In the genomic region with DNA sequence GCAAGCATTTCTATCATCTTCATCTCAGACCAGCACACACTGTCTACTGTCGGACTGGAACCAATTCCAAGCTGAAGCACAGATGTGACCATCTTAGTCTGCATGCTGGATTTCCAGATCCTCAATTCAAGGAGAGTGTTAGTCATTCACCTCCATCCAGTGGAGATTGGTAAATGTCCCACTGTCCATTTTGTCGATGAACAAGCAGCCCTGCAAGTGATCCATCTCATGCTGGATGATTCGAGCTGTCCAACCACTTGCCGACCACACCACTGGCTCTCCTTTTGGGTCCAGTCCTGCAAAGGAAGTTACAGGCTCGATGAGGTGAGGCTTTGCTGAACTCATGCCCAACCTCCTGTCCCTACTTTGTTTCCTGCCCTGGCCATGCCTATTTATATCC, we compare ENCODE assay signal across 10 mouse cellular contexts. TPM values are rescaled to one million over a fixed set of nuclear protein-coding genes. Genes with fewer than 3 reads are reported as not detected.
DNase-seq lines count a peak whose midpoint lies in the region; ATAC-seq and TF ChIP-seq lines count a peak whose summit lies in the region.
"Had no signal": no experiment of that assay in that cellular context is flagged by ENCODE, and none has a peak within 500 bp of the region (broad histone marks: within the 10 kb centered on the region; RNA-seq: fewer than 3 reads in every experiment).

No protein-coding gene starts in this region.

- TF ChIP-seq CTCF in intestine, postnatal 0 days (IDR thresholded peaks at IDR 0.05; ENCODE audit: low read depth): no peak
- TF ChIP-seq CTCF in stomach, postnatal 0 days (IDR thresholded peaks at IDR 0.05; ENCODE audit: low read depth): no peak

- WGBS in heart, embryonic 14.5 days: 53% methylated on average over 5 of the region's 5 CpGs
- 88% methylated on average over 5 of the region's 5 CpGs for WGBS in midbrain, embryonic 12.5 days
- WGBS in midbrain, embryonic 16.5 days: 96% methylated on average over 5 of the region's 5 CpGs
- WGBS in intestine, postnatal 0 days: 74% methylated on average over 5 of the region's 5 CpGs
- WGBS in stomach, postnatal 0 days: 75% methylated on average over 5 of the region's 5 CpGs

- H3K4me3 ChIP-seq in heart, embryonic 14.5 days (ENCODE audit: control insufficient read depth in 1 of 2, insufficient read depth in 1 of 2, low read depth in 1 of 2, low read length in 2 of 2): peak overlapping the region; percentile 75 to 79; a peak in 2 of 4 replicates
- no peak overlapping the region for H3K4me3 ChIP-seq in midbrain, embryonic 12.5 days
- H3K4me3 ChIP-seq in midbrain, embryonic 16.5 days (ENCODE audit: low read depth, low read length): no peak overlapping the region
- no peak overlapping the region for H3K4me3 ChIP-seq in intestine, postnatal 0 days (ENCODE audit: low read depth, low read length)
- no peak overlapping the region for H3K4me3 ChIP-seq in stomach, postnatal 0 days (ENCODE audit: low read depth, low read length)

- H3K36me3 ChIP-seq in heart, embryonic 14.5 days (ENCODE audit: control insufficient read depth, insufficient read depth, low read length): peaks cover 80% of the 10 kb centered on the region
- peaks cover 81% of the 10 kb centered on the region for H3K36me3 ChIP-seq in midbrain, embryonic 12.5 days
- peaks cover 44% of the 10 kb centered on the region for H3K36me3 ChIP-seq in midbrain, embryonic 16.5 days (ENCODE audit: control insufficient read depth, insufficient read depth, low read length)
- peaks cover 57% of the 10 kb centered on the region for H3K36me3 ChIP-seq in intestine, postnatal 0 days (ENCODE audit: control insufficient read depth, insufficient read depth)
- peaks cover 31% of the 10 kb centered on the region for H3K36me3 ChIP-seq in stomach, postnatal 0 days (ENCODE audit: control insufficient read depth, insufficient read depth, low read length)

- no peak for TF ChIP-seq EP300 in stomach, postnatal 0 days (optimal IDR thresholded peaks at IDR 0.05)

- no peak for DNase-seq in heart, adult 9 months (ENCODE audit: low spot score in 2 of 2)
- DNase-seq in stomach, postnatal 0 days (ENCODE audit: low spot score): no peak
- no peak for DNase-seq in MN1 (ENCODE audit: low spot score)
- DNase-seq in frontal cortex, postnatal 14 days (ENCODE audit: low spot score in 2 of 2): no peak
- DNase-seq: adrenal gland, adult 8-10 months; cerebellum, postnatal 25 days had no signal

- H3K9me3 ChIP-seq in heart, embryonic 14.5 days (ENCODE audit: control insufficient read depth, low read length): no peaks in the 10 kb centered on the region
- no peaks in the 10 kb centered on the region for H3K9me3 ChIP-seq in midbrain, embryonic 12.5 days
- no peaks in the 10 kb centered on the region for H3K9me3 ChIP-seq in midbrain, embryonic 16.5 days (replicated peaks; ENCODE audit: control insufficient read depth, low read length, poor library complexity, severe bottlenecking)
- no peaks in the 10 kb centered on the region for H3K9me3 ChIP-seq in intestine, postnatal 0 days (ENCODE audit: control insufficient read depth)
- H3K9me3 ChIP-seq in stomach, postnatal 0 days (ENCODE audit: control insufficient read depth, low read length): no peaks in the 10 kb centered on the region

- H3K27ac ChIP-seq in heart, embryonic 14.5 days (replicated peaks in 1 of 2; ENCODE audit: control insufficient read depth in 1 of 2, insufficient read depth in 1 of 2, low read depth in 2 of 2, low read length in 2 of 2): peak overlapping the region in 1 of 2 experiments; percentile 96; a peak in 2 of 4 replicates
- H3K27ac ChIP-seq in midbrain, embryonic 12.5 days (replicated peaks): no peak overlapping the region
- no peak overlapping the region for H3K27ac ChIP-seq in midbrain, embryonic 16.5 days (ENCODE audit: low read length)
- H3K27ac ChIP-seq in intestine, postnatal 0 days (ENCODE audit: low read depth, low read length): no peak overlapping the region
- H3K27ac ChIP-seq in stomach, postnatal 0 days (replicated peaks): no peak overlapping the region

- H3K4me2 ChIP-seq in heart, embryonic 14.5 days (ENCODE audit: low read length): peak overlapping the region; percentile 83
- peak overlapping the region; percentile 85 for H3K4me2 ChIP-seq in midbrain, embryonic 12.5 days (replicated peaks)
- no peak overlapping the region for H3K4me2 ChIP-seq in midbrain, embryonic 16.5 days (ENCODE audit: low read length)
- H3K4me2 ChIP-seq in intestine, postnatal 0 days (replicated peaks; ENCODE audit: low read depth): peak overlapping the region; percentile 91; the same call in 1 of the 2 replicates
- no peak overlapping the region; the same call in 1 of the 2 replicates for H3K4me2 ChIP-seq in stomach, postnatal 0 days (replicated peaks; ENCODE audit: low read depth)

- H3K9ac ChIP-seq in heart, embryonic 14.5 days (ENCODE audit: low read length): peak overlapping the region; percentile 90
- H3K9ac ChIP-seq in midbrain, embryonic 12.5 days (replicated peaks): no peak overlapping the region
- no peak overlapping the region for H3K9ac ChIP-seq in midbrain, embryonic 16.5 days (ENCODE audit: low read depth, low read length)
- H3K9ac ChIP-seq in intestine, postnatal 0 days (ENCODE audit: low read depth, low read length): no peak overlapping the region
- 0 out of 2 replicates have a peak overlapping the region, but pooled peaks have one; percentile 35 for H3K9ac ChIP-seq in stomach, postnatal 0 days (ENCODE audit: low read length)

- no peak for ATAC-seq in heart, embryonic 14.5 days (ENCODE audit: insufficient number of reproducible peaks, insufficient read depth, low FRiP score, low read depth)
- ATAC-seq in midbrain, embryonic 12.5 days (ENCODE audit: low FRiP score, low read depth): no peak
- ATAC-seq in midbrain, embryonic 16.5 days: no peak
- ATAC-seq in intestine, postnatal 0 days: no peak
- no peak for ATAC-seq in stomach, postnatal 0 days (ENCODE audit: low FRiP score, low TSS enrichment)

- no peaks in the 10 kb centered on the region for H3K27me3 ChIP-seq in heart, embryonic 14.5 days (ENCODE audit: control insufficient read depth, insufficient read depth, low read length)
- no peaks in the 10 kb centered on the region for H3K27me3 ChIP-seq in midbrain, embryonic 12.5 days
- H3K27me3 ChIP-seq in midbrain, embryonic 16.5 days (ENCODE audit: control insufficient read depth, insufficient read depth, low read depth, low read length): no peaks in the 10 kb centered on the region
- no peaks in the 10 kb centered on the region for H3K27me3 ChIP-seq in intestine, postnatal 0 days (replicated peaks; ENCODE audit: control insufficient read depth, insufficient read depth, low read length)
- H3K27me3 ChIP-seq in stomach, postnatal 0 days (ENCODE audit: control insufficient read depth, insufficient read depth, low read length): no peaks in the 10 kb centered on the region

- H3K4me1 ChIP-seq in heart, embryonic 14.5 days (ENCODE audit: control insufficient read depth in 2 of 2, insufficient read depth in 2 of 2, low read length in 2 of 2): peaks cover 3 to 19% of the 10 kb centered on the region in 2 experiments
- peaks cover 19% of the 10 kb centered on the region for H3K4me1 ChIP-seq in midbrain, embryonic 12.5 days
- H3K4me1 ChIP-seq in midbrain, embryonic 16.5 days (ENCODE audit: control insufficient read depth, insufficient read depth, low read length): peaks cover 18% of the 10 kb centered on the region
- H3K4me1 ChIP-seq in intestine, postnatal 0 days (replicated peaks; ENCODE audit: control insufficient read depth, insufficient read depth, low read length): no peaks in the 10 kb centered on the region
- no peaks in the 10 kb centered on the region for H3K4me1 ChIP-seq in stomach, postnatal 0 days (replicated peaks; ENCODE audit: control insufficient read depth, insufficient read depth)

RNA-seq across cellular contexts. Expression of a gene that starts 1.4 kb away (rescaled TPM):
- 46.1 and 47.4 TPM in 2 replicates for polyA plus RNA-seq in heart, embryonic 14.5 days (2014; fragmentation: Nextera tagmentation; extraction: Ambion mirVana)
- polyA plus RNA-seq in midbrain, embryonic 12.5 days (2016; fragmentation: Nextera tagmentation; extraction: Ambion mirVana): 35.8 and 42.5 TPM in 2 replicates
- polyA plus RNA-seq in midbrain, embryonic 16.5 days (2015; fragmentation: Nextera tagmentation; extraction: Ambion mirVana): 32.8 and 33.4 TPM in 2 replicates
- polyA plus RNA-seq in intestine, postnatal 0 days (2015; fragmentation: Nextera tagmentation; extraction: Ambion mirVana): 20.8 and 22.2 TPM in 2 replicates
- polyA plus RNA-seq in stomach, postnatal 0 days (2015; fragmentation: Nextera tagmentation; extraction: Ambion mirVana): 26.5 and 28.2 TPM in 2 replicates

RNA-seq across cellular contexts. Expression of a gene that starts 9.5 kb away (rescaled TPM):
- 26.5 and 27.1 TPM in 2 replicates for polyA plus RNA-seq in heart, embryonic 14.5 days (2014; fragmentation: Nextera tagmentation; extraction: Ambion mirVana)
- polyA plus RNA-seq in midbrain, embryonic 12.5 days (2016; fragmentation: Nextera tagmentation; extraction: Ambion mirVana): 45.8 and 47.7 TPM in 2 replicates
- polyA plus RNA-seq in midbrain, embryonic 16.5 days (2015; fragmentation: Nextera tagmentation; extraction: Ambion mirVana): 37.7 and 39.5 TPM in 2 replicates
- 21.6 and 25.4 TPM in 2 replicates for polyA plus RNA-seq in intestine, postnatal 0 days (2015; fragmentation: Nextera tagmentation; extraction: Ambion mirVana)
- 22.2 and 24.1 TPM in 2 replicates for polyA plus RNA-seq in stomach, postnatal 0 days (2015; fragmentation: Nextera tagmentation; extraction: Ambion mirVana)

RNA-seq across cellular contexts. Expression of a gene that starts 9.7 kb away (rescaled TPM):
- polyA plus RNA-seq in heart, embryonic 14.5 days (2014; fragmentation: Nextera tagmentation; extraction: Ambion mirVana): 49.1 and 54.4 TPM in 2 replicates
- 87.2 and 93.1 TPM in 2 replicates for polyA plus RNA-seq in midbrain, embryonic 12.5 days (2016; fragmentation: Nextera tagmentation; extraction: Ambion mirVana)
- polyA plus RNA-seq in midbrain, embryonic 16.5 days (2015; fragmentation: Nextera tagmentation; extraction: Ambion mirVana): 65.9 and 67.8 TPM in 2 replicates
- polyA plus RNA-seq in intestine, postnatal 0 days (2015; fragmentation: Nextera tagmentation; extraction: Ambion mirVana): 42.8 and 44.7 TPM in 2 replicates
- 49.5 and 49.9 TPM in 2 replicates for polyA plus RNA-seq in stomach, postnatal 0 days (2015; fragmentation: Nextera tagmentation; extraction: Ambion mirVana)

RNA-seq across cellular contexts. Expression of a gene that starts 16.0 kb away (rescaled TPM):
- 53.6 and 55.9 TPM in 2 replicates for polyA plus RNA-seq in heart, embryonic 14.5 days (2014; fragmentation: Nextera tagmentation; extraction: Ambion mirVana)
- 97.4 and 98.1 TPM in 2 replicates for polyA plus RNA-seq in midbrain, embryonic 12.5 days (2016; fragmentation: Nextera tagmentation; extraction: Ambion mirVana)
- polyA plus RNA-seq in midbrain, embryonic 16.5 days (2015; fragmentation: Nextera tagmentation; extraction: Ambion mirVana): 164 and 166 TPM in 2 replicates
- 48.8 and 49.1 TPM in 2 replicates for polyA plus RNA-seq in intestine, postnatal 0 days (2015; fragmentation: Nextera tagmentation; extraction: Ambion mirVana)
- polyA plus RNA-seq in stomach, postnatal 0 days (2015; fragmentation: Nextera tagmentation; extraction: Ambion mirVana): 41.0 and 41.4 TPM in 2 replicates

RNA-seq across cellular contexts. Expression of a gene that starts 18.5 kb away (rescaled TPM):
- polyA plus RNA-seq in heart, embryonic 14.5 days (2014; fragmentation: Nextera tagmentation; extraction: Ambion mirVana): not detected in 2 replicates
- not detected in 2 replicates for polyA plus RNA-seq in midbrain, embryonic 12.5 days (2016; fragmentation: Nextera tagmentation; extraction: Ambion mirVana)
- polyA plus RNA-seq in midbrain, embryonic 16.5 days (2015; fragmentation: Nextera tagmentation; extraction: Ambion mirVana): not detected in 2 replicates
- polyA plus RNA-seq in intestine, postnatal 0 days (2015; fragmentation: Nextera tagmentation; extraction: Ambion mirVana): 10.5 and 11.2 TPM in 2 replicates
- polyA plus RNA-seq in stomach, postnatal 0 days (2015; fragmentation: Nextera tagmentation; extraction: Ambion mirVana): 79.6 and 81.7 TPM in 2 replicates

Comparison
In these comparisons a context has a peak if more than half of its experiments do, and no peak if none do; other contexts are left out.
1. H3K4me2 ChIP-seq: peak in heart, embryonic 14.5 days (single experiment), midbrain, embryonic 12.5 days (single experiment) and intestine, postnatal 0 days (single experiment); none in midbrain, embryonic 16.5 days (single experiment) and stomach, postnatal 0 days (single experiment).
2. H3K4me3 ChIP-seq: peak in heart, embryonic 14.5 days (2 of 2); none in midbrain, embryonic 12.5 days (single experiment), midbrain, embryonic 16.5 days (single experiment), intestine, postnatal 0 days (single experiment) and stomach, postnatal 0 days (single experiment).
3. H3K9ac ChIP-seq: peak in heart, embryonic 14.5 days (single experiment) and stomach, postnatal 0 days (single experiment); none in midbrain, embryonic 12.5 days (single experiment), midbrain, embryonic 16.5 days (single experiment) and intestine, postnatal 0 days (single experiment).